Comparison of ENCODE assay signal across 14 mouse cellular contexts in the genomic region with DNA sequence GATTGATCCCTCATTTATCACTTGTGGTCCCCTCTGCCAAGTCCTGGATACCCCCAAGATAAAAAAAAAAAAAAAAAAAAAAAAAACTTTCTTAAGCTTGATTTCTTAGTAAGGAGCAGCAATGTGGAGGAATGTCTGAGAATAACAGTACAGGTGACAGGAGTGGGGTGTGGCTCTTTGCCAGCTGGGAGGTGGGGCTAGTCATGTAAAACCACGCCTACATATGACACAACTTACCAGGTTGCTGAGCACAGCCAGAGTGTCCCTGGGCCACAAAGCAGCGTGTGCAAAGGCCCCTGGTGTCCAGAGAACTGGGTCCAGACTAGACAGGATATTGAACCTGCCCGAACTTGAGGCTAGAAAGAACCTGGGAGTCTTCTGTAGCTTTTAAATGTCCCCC.
A peak's percentile ranks its signal among the peaks of the same experiment; 100 is the strongest.
DNase-seq lines count a peak whose midpoint lies in the region; ATAC-seq and TF ChIP-seq lines count a peak whose summit lies in the region.
"Had no signal": no experiment of that assay in that cellular context is flagged by ENCODE, and none has a peak within 500 bp of the region (broad histone marks: within the 10 kb centered on the region; RNA-seq: fewer than 3 reads in every experiment).

No protein-coding gene starts in this region.

- no peak overlapping the region; the same call in 1 of the 2 replicates for H3K9ac ChIP-seq in forebrain, embryonic 11.5 days (ENCODE audit: low read length)
- no peak overlapping the region for H3K9ac ChIP-seq in hindbrain, embryonic 13.5 days
- no peak overlapping the region for H3K9ac ChIP-seq in hindbrain, embryonic 11.5 days (ENCODE audit: low read depth, low read length)
- no peak overlapping the region for H3K9ac ChIP-seq in neural tube, embryonic 13.5 days
- H3K9ac ChIP-seq in stomach, postnatal 0 days (ENCODE audit: low read length) = no peak overlapping the region
- H3K9ac ChIP-seq: limb, embryonic 12.5 days; lung, embryonic 14.5 days had no signal

- no peak for TF ChIP-seq EP300 in stomach, postnatal 0 days (optimal IDR thresholded peaks at IDR 0.05)

- no peak overlapping the region for H3K4me2 ChIP-seq in forebrain, embryonic 11.5 days (ENCODE audit: low read depth, low read length, severe bottlenecking)
- H3K4me2 ChIP-seq in hindbrain, embryonic 13.5 days = no peak overlapping the region
- H3K4me2 ChIP-seq in hindbrain, embryonic 11.5 days (replicated peaks; ENCODE audit: low read depth, low read length) = no peak overlapping the region
- H3K4me2 ChIP-seq in neural tube, embryonic 13.5 days = no peak overlapping the region
- H3K4me2 ChIP-seq in stomach, postnatal 0 days (replicated peaks; ENCODE audit: low read depth) = no peak overlapping the region
- H3K4me2 ChIP-seq: limb, embryonic 12.5 days; lung, embryonic 14.5 days had no signal

- no peaks in the 10 kb centered on the region for H3K27me3 ChIP-seq in forebrain, embryonic 10.5 days (ENCODE audit: poor library complexity, severe bottlenecking)
- no peaks in the 10 kb centered on the region for H3K27me3 ChIP-seq in forebrain, embryonic 11.5 days (ENCODE audit: control insufficient read depth, insufficient read depth, low read length)
- no peaks in the 10 kb centered on the region for H3K27me3 ChIP-seq in hindbrain, embryonic 13.5 days
- no peaks in the 10 kb centered on the region for H3K27me3 ChIP-seq in hindbrain, embryonic 11.5 days (ENCODE audit: control insufficient read depth, insufficient read depth, low read length)
- no peaks in the 10 kb centered on the region for H3K27me3 ChIP-seq in neural tube, embryonic 13.5 days
- H3K27me3 ChIP-seq in stomach, postnatal 0 days (ENCODE audit: control insufficient read depth, insufficient read depth, low read length) = no peaks in the 10 kb centered on the region
- H3K27me3 ChIP-seq: limb, embryonic 12.5 days; Patski had no signal

- no peak for ATAC-seq in forebrain, embryonic 11.5 days (replicated peaks; ENCODE audit: low FRiP score)
- ATAC-seq in hindbrain, embryonic 13.5 days (ENCODE audit: low FRiP score) = no peak
- ATAC-seq in hindbrain, embryonic 11.5 days (ENCODE audit: low FRiP score) = no peak
- no peak for ATAC-seq in neural tube, embryonic 13.5 days (ENCODE audit: low read depth)
- no peak for ATAC-seq in stomach, postnatal 0 days (ENCODE audit: low FRiP score, low TSS enrichment)
- ATAC-seq: Patski had no signal

- no peak for TF ChIP-seq CTCF in stomach, postnatal 0 days (IDR thresholded peaks at IDR 0.05; ENCODE audit: low read depth)

- no peak for DNase-seq in forebrain, embryonic 10.5 days (ENCODE audit: extremely low spot score, low spot score)
- DNase-seq in forebrain, embryonic 11.5 days (ENCODE audit: low spot score) = no peak
- DNase-seq in hindbrain, embryonic 11.5 days (ENCODE audit: low spot score) = no peak
- DNase-seq in neural tube, embryonic 10.5 days (ENCODE audit: extremely low spot score, low spot score) = no peak
- DNase-seq in stomach, postnatal 0 days (ENCODE audit: low spot score) = peak; percentile 48
- DNase-seq in embryo, embryonic 10.5 days (ENCODE audit: low spot score) = no peak
- DNase-seq: cerebellum, adult 9-10 months; embryo, embryonic 11 days; lung, embryonic 14.5 days; right cerebral cortex, adult 18-20 months had no signal

- H3K36me3 ChIP-seq in forebrain, embryonic 10.5 days (replicated peaks) = peaks cover 100% of the 10 kb centered on the region
- H3K36me3 ChIP-seq in forebrain, embryonic 11.5 days (ENCODE audit: control insufficient read depth, insufficient read depth, low read length) = peaks cover 7% of the 10 kb centered on the region; the same call in 1 of the 2 replicates
- H3K36me3 ChIP-seq in hindbrain, embryonic 13.5 days = peaks cover 80% of the 10 kb centered on the region
- peaks cover 8% of the 10 kb centered on the region; the same call in 1 of the 2 replicates for H3K36me3 ChIP-seq in hindbrain, embryonic 11.5 days (ENCODE audit: control insufficient read depth, insufficient read depth, low read length)
- H3K36me3 ChIP-seq in neural tube, embryonic 13.5 days = peaks cover 93% of the 10 kb centered on the region
- H3K36me3 ChIP-seq in stomach, postnatal 0 days (ENCODE audit: control insufficient read depth, insufficient read depth, low read length) = peaks cover 36% of the 10 kb centered on the region

- peaks cover 67% of the 10 kb centered on the region for H3K4me1 ChIP-seq in forebrain, embryonic 10.5 days
- H3K4me1 ChIP-seq in forebrain, embryonic 11.5 days (replicated peaks; ENCODE audit: control insufficient read depth, insufficient read depth, low read length) = peaks cover 16% of the 10 kb centered on the region
- H3K4me1 ChIP-seq in hindbrain, embryonic 13.5 days (replicated peaks) = peaks cover 75% of the 10 kb centered on the region
- peaks cover 9% of the 10 kb centered on the region for H3K4me1 ChIP-seq in hindbrain, embryonic 11.5 days (replicated peaks; ENCODE audit: control insufficient read depth, insufficient read depth, low read length)
- peaks cover 72% of the 10 kb centered on the region for H3K4me1 ChIP-seq in neural tube, embryonic 13.5 days (replicated peaks)
- peaks cover 5% of the 10 kb centered on the region; the same call in 1 of the 2 replicates for H3K4me1 ChIP-seq in stomach, postnatal 0 days (replicated peaks; ENCODE audit: control insufficient read depth, insufficient read depth)

- H3K27ac ChIP-seq in forebrain, embryonic 10.5 days = peak overlapping the region; percentile 44; the same call in 1 of the 2 replicates
- H3K27ac ChIP-seq in forebrain, embryonic 11.5 days (ENCODE audit: low read depth, low read length) = no peak overlapping the region
- peak overlapping the region; percentile 69 for H3K27ac ChIP-seq in hindbrain, embryonic 13.5 days
- H3K27ac ChIP-seq in hindbrain, embryonic 11.5 days (ENCODE audit: low read depth, low read length) = no peak overlapping the region
- H3K27ac ChIP-seq in neural tube, embryonic 13.5 days (replicated peaks) = peak overlapping the region; percentile 54
- H3K27ac ChIP-seq in stomach, postnatal 0 days (replicated peaks) = peak overlapping the region; percentile 18; the same call in 1 of the 2 replicates

- no peaks in the 10 kb centered on the region for H3K9me3 ChIP-seq in forebrain, embryonic 10.5 days
- no peaks in the 10 kb centered on the region for H3K9me3 ChIP-seq in forebrain, embryonic 11.5 days (ENCODE audit: control insufficient read depth, low read length)
- H3K9me3 ChIP-seq in hindbrain, embryonic 13.5 days = no peaks in the 10 kb centered on the region
- no peaks in the 10 kb centered on the region for H3K9me3 ChIP-seq in hindbrain, embryonic 11.5 days (ENCODE audit: control insufficient read depth, low read length)
- H3K9me3 ChIP-seq in neural tube, embryonic 13.5 days = no peaks in the 10 kb centered on the region
- no peaks in the 10 kb centered on the region for H3K9me3 ChIP-seq in stomach, postnatal 0 days (ENCODE audit: control insufficient read depth, low read length)
- H3K9me3 ChIP-seq: limb, embryonic 12.5 days had no signal

- 89% methylated on average over 3 of the region's 3 CpGs for whole genome bisulfite sequencing in forebrain, embryonic 10.5 days
- 82% methylated on average over 3 of the region's 3 CpGs for WGBS in forebrain, embryonic 11.5 days
- WGBS in hindbrain, embryonic 13.5 days = 87% methylated on average over 3 of the region's 3 CpGs
- WGBS in hindbrain, embryonic 11.5 days = 82% methylated on average over 3 of the region's 3 CpGs
- WGBS in neural tube, embryonic 13.5 days = 86% methylated on average over 3 of the region's 3 CpGs
- 77% methylated on average over 3 of the region's 3 CpGs for WGBS in stomach, postnatal 0 days

- H3K4me3 ChIP-seq in forebrain, embryonic 10.5 days = no peak overlapping the region
- no peak overlapping the region for H3K4me3 ChIP-seq in forebrain, embryonic 11.5 days (ENCODE audit: low read depth, low read length)
- no peak overlapping the region for H3K4me3 ChIP-seq in hindbrain, embryonic 13.5 days
- no peak overlapping the region for H3K4me3 ChIP-seq in hindbrain, embryonic 11.5 days (ENCODE audit: low read depth, low read length)
- H3K4me3 ChIP-seq in neural tube, embryonic 13.5 days = no peak overlapping the region
- no peak overlapping the region for H3K4me3 ChIP-seq in stomach, postnatal 0 days (ENCODE audit: low read depth, low read length)
- H3K4me3 ChIP-seq: limb, embryonic 12.5 days had no signal

Comparison
In these comparisons a context has a peak if more than half of its experiments do, and no peak if none do; other contexts are left out.
1. H3K27ac ChIP-seq: peak in forebrain, embryonic 10.5 days (single experiment), hindbrain, embryonic 13.5 days (single experiment), neural tube, embryonic 13.5 days (single experiment) and stomach, postnatal 0 days (single experiment); none in forebrain, embryonic 11.5 days (single experiment) and hindbrain, embryonic 11.5 days (single experiment).